Mouse (Mus musculus): ENCODE results near the gene Lancl3.
A peak's percentile ranks its signal among the peaks of the same experiment; 100 is the strongest.
"Not testable (repeated sequence)": the region's sequence is repeated elsewhere in the genome, so short reads cannot be mapped to it uniquely, and the experiment has no call there.

The Lancl3 gene

GRCm38 (mm10) chrX:9271112-9271511 lies 71.4 kb downstream of the Lancl3 start:
- no peak for DNase-seq

DNA sequence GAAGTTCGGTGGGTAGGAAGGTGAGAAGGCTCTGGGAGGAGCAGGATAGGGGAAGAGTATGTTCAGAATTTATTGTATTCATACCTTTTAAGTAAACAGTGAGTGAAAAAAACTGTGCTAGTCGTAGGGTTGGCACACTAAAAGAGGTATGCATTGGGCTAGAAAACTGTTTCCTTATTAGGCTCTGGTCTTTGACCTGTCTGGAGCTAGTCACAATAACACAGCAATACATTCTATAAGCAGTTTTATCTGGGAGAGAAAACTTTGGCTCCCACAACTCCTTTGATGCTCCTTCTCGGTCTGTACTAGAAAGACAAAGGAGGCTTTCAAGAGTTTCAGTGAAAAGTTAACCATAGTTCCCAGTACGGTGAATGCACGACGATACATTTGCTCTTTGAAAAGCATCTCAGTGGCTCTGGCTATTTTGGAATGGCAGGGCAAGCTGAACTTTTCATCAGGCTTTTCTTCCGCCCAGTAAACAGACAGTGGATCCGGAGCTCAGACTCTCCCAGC lies 72.3 kb downstream of the Lancl3 start:
- DNase-seq, result no peak

GRCm38 (mm10) chrX:9272460-9273361 lies 73.0 kb downstream of the Lancl3 start, which contains the start of gene Xk:
TSS of gene Xk (plus strand) at chrX:9272756.
- peak; percentile 74 for DNase-seq

DNA sequence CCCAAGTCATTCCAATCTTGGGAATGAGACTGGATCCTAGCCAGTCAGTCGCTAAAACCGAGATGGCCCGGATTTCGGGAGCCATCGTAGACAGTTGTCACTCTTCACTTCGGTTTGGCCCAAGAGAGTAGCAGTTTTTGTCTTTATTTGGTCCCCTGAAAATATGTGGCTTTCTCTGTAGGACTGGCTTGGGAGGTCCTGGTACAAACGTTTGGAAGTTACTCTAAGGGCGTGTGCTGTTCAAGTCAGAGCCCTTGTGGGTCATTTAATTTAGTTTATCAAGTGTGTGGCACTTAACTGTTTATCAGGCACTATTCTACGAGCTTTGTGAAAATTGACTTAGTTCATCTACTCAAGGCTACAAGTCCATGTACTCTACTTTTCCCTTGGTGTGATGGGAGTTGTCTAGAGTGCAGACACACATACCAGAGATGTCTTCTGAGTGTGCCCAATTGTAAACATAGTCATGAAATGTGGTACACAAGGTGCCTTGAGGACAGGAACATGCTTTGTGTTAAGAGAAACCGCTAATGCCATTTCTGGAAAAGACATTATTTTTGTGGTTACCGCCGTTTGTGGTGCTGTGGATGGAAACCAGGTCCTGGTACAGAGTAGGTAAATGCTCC lies 73.8 kb downstream of the Lancl3 start:
- DNase-seq, result no peak

DNA sequence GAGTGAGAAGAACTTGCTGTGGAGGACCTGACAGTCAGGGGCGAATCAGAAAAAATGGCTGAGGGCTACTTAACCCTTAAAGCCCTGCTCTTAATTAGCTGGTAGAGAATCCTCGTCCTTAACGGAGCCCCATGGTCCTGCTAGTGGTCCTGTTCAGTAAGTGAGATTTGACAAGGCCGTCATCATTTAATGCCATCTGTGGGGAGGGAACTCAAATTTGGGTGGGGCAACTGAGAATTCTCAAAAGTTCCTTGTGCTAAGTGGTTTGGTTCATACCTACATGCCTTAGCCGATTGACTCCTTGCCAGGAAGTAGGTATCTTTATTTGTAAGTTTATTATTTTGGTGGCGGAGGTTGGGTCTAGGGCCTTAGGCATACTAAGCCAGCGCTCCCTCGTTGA lies 74.6 kb downstream of the Lancl3 start:
- no peak for DNase-seq

GRCm38 (mm10) chrX:9283464-9283863 lies 83.8 kb downstream of the Lancl3 start, which contains the start of gene H2al1m:
TSS of gene H2al1m (plus strand) at chrX:9283764.
- DNase-seq, result not testable (repeated sequence)

DNA sequence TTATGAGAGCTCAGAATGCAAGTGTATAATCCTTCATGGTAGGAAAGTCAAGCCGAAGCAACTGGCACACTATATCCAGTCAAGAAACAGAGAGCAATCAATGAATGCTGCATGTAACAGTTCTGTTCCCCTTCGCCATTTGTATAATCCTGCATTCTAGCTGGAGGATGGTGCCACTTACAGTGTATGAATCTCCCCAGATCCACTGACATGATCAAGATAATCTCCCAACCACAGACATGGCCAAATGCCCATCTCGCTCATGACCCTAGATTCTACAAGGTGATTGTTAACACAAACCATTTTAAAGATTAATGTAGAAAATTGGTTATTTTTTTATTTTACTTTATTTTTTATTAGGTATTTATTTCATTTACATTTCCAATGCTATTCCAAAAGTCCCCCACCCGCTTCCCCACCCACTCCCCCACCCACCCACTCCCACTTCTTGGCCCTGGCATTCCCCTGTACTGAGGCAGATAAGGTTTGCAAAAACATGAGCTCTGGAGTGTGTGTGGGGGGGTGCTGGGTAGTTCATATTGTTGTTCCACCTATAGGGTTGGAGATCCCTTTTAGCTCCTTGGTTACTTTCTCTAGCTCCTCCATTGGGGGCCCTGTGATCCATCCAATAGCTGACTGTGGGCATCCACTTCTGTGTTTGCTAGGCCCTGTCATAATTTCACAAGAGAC lies 93.6 kb downstream of the Lancl3 start:
- not testable (repeated sequence) for DNase-seq

GRCm38 (mm10) chrX:9298413-9298864 lies 98.7 kb downstream of the Lancl3 start:
- no peak for DNase-seq

- DNase-seq, result no peak
These were observed 103.1 kb downstream of the Lancl3 start for GRCm38 (mm10) chrX:9302791-9303190.

DNA sequence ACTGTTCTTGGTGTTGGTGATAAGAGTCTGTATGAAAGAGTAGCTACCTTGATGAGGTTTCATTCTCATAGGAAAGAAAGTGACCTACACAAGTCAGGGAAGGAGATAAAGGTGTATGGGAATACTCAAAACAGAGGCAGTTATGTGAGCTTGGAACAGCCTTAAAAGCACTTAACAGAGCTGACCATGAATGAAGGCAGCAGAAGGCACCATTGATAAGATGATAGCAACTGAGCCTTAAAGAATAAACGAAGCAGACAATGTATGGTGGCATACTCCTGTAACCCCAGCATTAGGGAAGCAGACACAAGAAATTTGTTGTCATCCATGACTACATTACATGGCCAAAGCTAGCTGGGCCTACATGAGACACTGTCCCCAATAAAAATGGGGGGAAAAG lies 103.8 kb downstream of the Lancl3 start:
- no peak for DNase-seq

DNA sequence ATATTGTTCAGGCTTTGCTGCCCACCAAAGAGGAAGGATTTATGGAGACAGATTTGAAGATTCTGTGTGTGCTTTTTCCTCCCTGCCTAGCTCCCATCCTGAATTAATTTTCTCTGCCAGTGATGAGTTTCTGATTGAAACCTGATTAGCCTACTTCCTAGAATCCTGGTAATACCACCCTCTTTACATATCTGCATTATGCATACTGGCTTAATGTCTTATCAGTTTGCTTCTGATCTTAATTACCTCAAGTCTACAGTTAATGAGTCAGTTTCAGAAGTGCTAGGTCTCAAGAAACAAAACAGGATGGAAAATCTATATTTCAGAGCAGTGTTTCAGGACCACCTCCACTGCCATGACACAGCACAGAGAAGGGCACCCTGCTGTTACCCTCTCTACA lies 116.8 kb downstream of the Lancl3 start:
- DNase-seq, result not testable (repeated sequence)
